In the genomic region with DNA sequence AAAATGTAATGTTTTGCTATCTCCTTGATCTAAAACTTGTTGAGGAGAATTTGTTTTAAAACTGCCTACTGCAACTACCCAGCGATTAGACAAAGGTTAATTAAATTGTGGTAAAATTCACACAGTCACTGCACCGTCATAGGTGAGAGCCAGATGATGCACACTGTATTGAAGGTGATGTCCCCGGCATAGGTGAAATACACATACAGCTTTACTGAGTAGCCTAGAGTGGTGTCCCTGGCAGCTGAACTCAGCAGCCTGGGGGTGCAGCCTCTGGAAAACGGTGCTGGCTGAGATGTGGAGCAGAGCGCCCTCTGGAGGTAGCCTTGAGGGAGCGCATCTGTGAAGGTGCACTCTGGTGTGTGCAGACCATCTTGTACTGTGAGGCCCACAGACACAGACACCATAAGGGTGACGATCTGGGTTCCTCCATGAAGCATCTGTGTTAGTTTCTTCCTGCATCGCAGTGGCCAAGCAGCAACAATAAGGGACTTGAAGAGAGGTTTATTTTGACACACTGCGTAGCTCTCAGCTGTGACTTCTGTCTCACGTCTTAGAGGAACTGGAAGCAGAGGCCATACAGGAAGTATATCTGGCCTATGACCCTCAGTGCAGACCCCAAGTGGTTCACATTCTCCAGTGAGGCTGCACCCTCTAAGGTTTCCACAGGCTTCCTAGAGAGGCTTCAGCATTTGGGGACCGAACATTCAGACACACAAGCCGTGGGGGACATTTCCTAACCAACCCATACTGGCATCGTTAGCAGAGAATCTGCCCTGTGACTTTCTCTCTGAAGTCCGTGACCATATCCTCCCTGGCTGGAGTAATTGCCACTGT, we compare ENCODE assay signal across 8 mouse cellular contexts.
A peak's percentile ranks its signal among the peaks of the same experiment; 100 is the strongest.
DNase-seq lines count a peak whose midpoint lies in the region; ATAC-seq lines count a peak whose summit lies in the region.
"Had no signal": no experiment of that assay in that cellular context is flagged by ENCODE, and none has a peak within 500 bp of the region (broad histone marks: within the 10 kb centered on the region; RNA-seq: fewer than 3 reads in every experiment).

No protein-coding gene starts in this region.

- H3K4me1 ChIP-seq in liver, embryonic 12.5 days: peaks cover 6% of the 10 kb centered on the region; the same call in 1 of the 2 replicates
- no peaks in the 10 kb centered on the region for H3K4me1 ChIP-seq in embryonic facial prominence, embryonic 11.5 days (ENCODE audit: control insufficient read depth, insufficient read depth, low read length)
- H3K4me1 ChIP-seq in kidney, embryonic 16.5 days (ENCODE audit: insufficient read depth, low read length): peaks cover 13% of the 10 kb centered on the region

- H3K27me3 ChIP-seq in liver, embryonic 12.5 days (replicated peaks): no peaks in the 10 kb centered on the region
- no peaks in the 10 kb centered on the region for H3K27me3 ChIP-seq in embryonic facial prominence, embryonic 11.5 days (ENCODE audit: control insufficient read depth, insufficient read depth, low read length)
- no peaks in the 10 kb centered on the region for H3K27me3 ChIP-seq in kidney, embryonic 16.5 days (ENCODE audit: insufficient read depth, low read length)

- H3K27ac ChIP-seq in liver, embryonic 12.5 days: no peak overlapping the region
- H3K27ac ChIP-seq in embryonic facial prominence, embryonic 11.5 days (replicated peaks; ENCODE audit: low read depth, low read length): no peak overlapping the region
- H3K27ac ChIP-seq in kidney, embryonic 16.5 days (ENCODE audit: low read length): no peak overlapping the region

- 53% methylated on average over 14 of the region's 14 CpGs for WGBS in liver, embryonic 12.5 days (ENCODE audit: insufficient replicate concordance)
- 67% methylated on average over 14 of the region's 14 CpGs for WGBS in embryonic facial prominence, embryonic 11.5 days
- 73% methylated on average over 14 of the region's 14 CpGs for WGBS in kidney, embryonic 16.5 days

- H3K4me2 ChIP-seq in liver, embryonic 12.5 days: no peak overlapping the region
- no peak overlapping the region for H3K4me2 ChIP-seq in embryonic facial prominence, embryonic 11.5 days (ENCODE audit: low read depth, low read length)
- H3K4me2 ChIP-seq in kidney, embryonic 16.5 days (replicated peaks; ENCODE audit: low read depth, low read length): no peak overlapping the region

- no peak overlapping the region for H3K4me3 ChIP-seq in liver, embryonic 12.5 days
- no peak overlapping the region for H3K4me3 ChIP-seq in embryonic facial prominence, embryonic 11.5 days (ENCODE audit: low read depth, low read length)
- H3K4me3 ChIP-seq in kidney, embryonic 16.5 days (ENCODE audit: low read length): no peak overlapping the region
- H3K4me3 ChIP-seq: erythroblast, embryonic 14.5 days had no signal

- H3K9me3 ChIP-seq in liver, embryonic 12.5 days (replicated peaks): 0 out of 2 replicates have a peak, but pooled peaks cover 12% of the 10 kb centered on the region
- no peaks in the 10 kb centered on the region for H3K9me3 ChIP-seq in embryonic facial prominence, embryonic 11.5 days (replicated peaks; ENCODE audit: control insufficient read depth, low read length)
- H3K9me3 ChIP-seq in kidney, embryonic 16.5 days (ENCODE audit: low read length): peaks cover 10% of the 10 kb centered on the region; the same call in 1 of the 2 replicates

- H3K9ac ChIP-seq in liver, embryonic 12.5 days: no peak overlapping the region
- H3K9ac ChIP-seq in embryonic facial prominence, embryonic 11.5 days (replicated peaks; ENCODE audit: low read length): no peak overlapping the region
- no peak overlapping the region for H3K9ac ChIP-seq in kidney, embryonic 16.5 days (replicated peaks; ENCODE audit: low read length)

- ATAC-seq in liver, embryonic 12.5 days: no peak
- ATAC-seq in embryonic facial prominence, embryonic 11.5 days (replicated peaks; ENCODE audit: insufficient number of reproducible peaks, low FRiP score, low TSS enrichment, low read depth): 0 out of 2 replicates have a peak, but pooled peaks have one; percentile 67
- 0 out of 2 replicates have a peak, but pooled peaks have one; percentile 39 for ATAC-seq in kidney, embryonic 16.5 days (ENCODE audit: low FRiP score, low TSS enrichment)

- peak; percentile 16 for DNase-seq in liver
- peak; percentile 73 for DNase-seq in T-cell, adult 2 months (ENCODE audit: low spot score)
- DNase-seq in embryonic facial prominence, embryonic 11.5 days (ENCODE audit: low spot score): peak; percentile 45
- DNase-seq in lung, postnatal 4 days: peak; percentile 49 to 69
- DNase-seq in thymus, postnatal 10 days (ENCODE audit: low spot score in 2 of 2): peak; percentile 45 to 67

- H3K36me3 ChIP-seq in liver, embryonic 12.5 days: no peaks in the 10 kb centered on the region
- no peaks in the 10 kb centered on the region for H3K36me3 ChIP-seq in embryonic facial prominence, embryonic 11.5 days (replicated peaks; ENCODE audit: control insufficient read depth, insufficient read depth, low read depth, low read length)
- H3K36me3 ChIP-seq in kidney, embryonic 16.5 days (ENCODE audit: insufficient read depth, low read length): no peaks in the 10 kb centered on the region

Comparison
In these comparisons a context has a peak if more than half of its experiments do, and no peak if none do; other contexts are left out.
1. DNase-seq: peak in every context shown above with its lines; median percentile 73 in T-cell, adult 2 months; 59 in lung, postnatal 4 days; 56 in thymus, postnatal 10 days; 45 in embryonic facial prominence, embryonic 11.5 days; 16 in liver.